ENCODE assay signal across 8 mouse cellular contexts in the genomic region with DNA sequence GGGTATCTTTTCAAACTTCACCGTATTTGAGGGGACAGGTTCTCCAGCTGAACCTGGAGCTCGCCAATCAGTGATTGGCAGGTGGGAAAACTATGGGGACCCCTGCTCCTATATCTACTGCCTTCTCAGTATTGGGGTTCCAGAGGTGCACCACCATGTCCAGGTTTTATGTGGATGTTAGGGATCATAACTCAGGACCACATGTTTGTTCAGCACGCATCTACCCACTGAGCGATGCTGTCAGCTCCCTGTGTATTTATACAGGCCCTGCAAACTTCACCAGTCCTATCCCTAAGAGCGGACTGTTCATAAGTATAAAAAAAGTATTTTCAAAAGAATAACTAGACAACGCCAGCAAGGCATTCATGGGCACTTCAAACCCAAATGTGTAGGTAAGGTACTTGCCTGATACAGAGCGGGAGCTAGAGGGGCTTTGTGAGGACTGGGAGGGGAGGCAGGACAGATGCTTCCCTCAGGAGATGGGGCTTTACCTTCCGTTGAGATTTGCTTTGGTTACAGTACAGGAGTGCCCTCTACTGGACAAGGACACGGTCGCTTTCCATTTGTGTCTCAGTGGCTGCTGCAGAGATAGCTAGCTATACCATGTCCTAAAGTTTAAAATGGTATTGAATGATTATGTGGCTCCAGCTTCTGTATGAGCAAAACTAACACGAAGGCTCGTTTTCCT. TPM values are rescaled to one million over a fixed set of nuclear protein-coding genes. Genes with fewer than 3 reads are reported as not detected.
A peak's percentile ranks its signal among the peaks of the same experiment; 100 is the strongest.
DNase-seq lines count a peak whose midpoint lies in the region; ATAC-seq and TF ChIP-seq lines count a peak whose summit lies in the region.

No protein-coding gene starts in this region.

- no peak for TF ChIP-seq POLR2A in heart, adult 2 months (IDR thresholded peaks at IDR 0.05; ENCODE audit: insufficient read depth, low read depth, low read length)

- H3K4me1 ChIP-seq in heart, adult 2 months (ENCODE audit: control insufficient read depth, insufficient read depth, low read length): no peaks in the 10 kb centered on the region
- no peaks in the 10 kb centered on the region for H3K4me1 ChIP-seq in heart, embryonic 10.5 days
- H3K4me1 ChIP-seq in ES-E14 (ENCODE audit: control insufficient read depth in 2 of 2, insufficient read depth in 2 of 2, low read length in 2 of 2, poor library complexity in 1 of 2): no peaks in the 10 kb centered on the region
- H3K4me1 ChIP-seq in hindbrain, embryonic 15.5 days (replicated peaks): no peaks in the 10 kb centered on the region

- H3K9ac ChIP-seq in heart, adult 2 months (ENCODE audit: low read depth, low read length): no peak overlapping the region
- no peak overlapping the region for H3K9ac ChIP-seq in ES-E14 (ENCODE audit: insufficient read depth, low read depth, low read length, poor library complexity, severe bottlenecking)
- no peak overlapping the region for H3K9ac ChIP-seq in hindbrain, embryonic 15.5 days

- no peak overlapping the region for H3K4me2 ChIP-seq in hindbrain, embryonic 15.5 days

- in situ Hi-C loops in ES-E14 (cut with MboI; ENCODE audit: low sequenced_read_pairs in 2 of 2, unreplicated experiment in 2 of 2): loop anchor here in 1 of 2 experiments (10.0 kb wide), 1 partner anchor 259 kb away; no protein-coding TSS in a partner anchor

- intact Hi-C loops in heart, adult 2 months (cut with DNase I): loop anchor here (2.0 kb wide), 1 partner anchor 255 kb away; no protein-coding TSS in a partner anchor
- intact Hi-C loops in left cerebral cortex, postnatal 4 days (cut with DNase I): loop anchor here (5.0 to 10.0 kb wide), 3 partner anchors 119 to 257 kb away; no protein-coding TSS in a partner anchor

- no peak overlapping the region for H3K27ac ChIP-seq in heart, adult 2 months
- H3K27ac ChIP-seq in heart, embryonic 10.5 days: no peak overlapping the region
- no peak overlapping the region for H3K27ac ChIP-seq in ES-E14 (ENCODE audit: insufficient read depth, low read depth, low read length, poor library complexity, severe bottlenecking)
- no peak overlapping the region for H3K27ac ChIP-seq in hindbrain, embryonic 15.5 days (replicated peaks)

- WGBS in heart, adult 2 months: 38% methylated on average over 12 of the region's 12 CpGs
- WGBS in heart, embryonic 10.5 days: 40% methylated on average over 12 of the region's 12 CpGs
- 43% methylated on average over 12 of the region's 12 CpGs for WGBS in hindbrain, embryonic 15.5 days

- no peaks in the 10 kb centered on the region for H3K79me2 ChIP-seq in heart, adult 2 months (replicated peaks; ENCODE audit: control insufficient read depth, insufficient read depth, low read length)

- no peak for DNase-seq in heart, adult 2 months
- no peak for DNase-seq in heart, embryonic 10.5 days (ENCODE audit: low spot score)
- DNase-seq in ES-E14 (ENCODE audit: low read depth, low spot score): peak; percentile 49
- DNase-seq in embryo, embryonic 11.5 days (ENCODE audit: low read depth, low spot score): peak; percentile 60
- peak; percentile 45 for DNase-seq in left cerebral cortex, postnatal 4 days
- peak; percentile 53 for DNase-seq in neural tube, embryonic 10.5 days (ENCODE audit: extremely low spot score, low spot score)
- DNase-seq in yolk sac, embryonic 10.5 days (ENCODE audit: low spot score): peak; percentile 51

- no peak overlapping the region for H3K4me3 ChIP-seq in heart, adult 2 months
- no peak overlapping the region for H3K4me3 ChIP-seq in heart, embryonic 10.5 days
- no peak overlapping the region for H3K4me3 ChIP-seq in ES-E14 (ENCODE audit: insufficient read depth in 1 of 2, low read depth in 1 of 2, low read length in 2 of 2, poor library complexity in 1 of 2, severe bottlenecking in 1 of 2)
- no peak overlapping the region for H3K4me3 ChIP-seq in hindbrain, embryonic 15.5 days

- no peaks in the 10 kb centered on the region for H3K27me3 ChIP-seq in heart, adult 2 months (ENCODE audit: control insufficient read depth, insufficient read depth, low read length)
- no peaks in the 10 kb centered on the region for H3K27me3 ChIP-seq in heart, embryonic 10.5 days (ENCODE audit: insufficient read depth, poor library complexity, severe bottlenecking)
- H3K27me3 ChIP-seq in hindbrain, embryonic 15.5 days: no peaks in the 10 kb centered on the region

- TF ChIP-seq CTCF in heart, adult 2 months (IDR thresholded peaks at IDR 0.05): peak; percentile 86

- TF ChIP-seq EP300 in heart, adult 2 months (IDR thresholded peaks at IDR 0.05; ENCODE audit: insufficient read depth, low read depth, low read length): no peak

- ATAC-seq in hindbrain, embryonic 15.5 days (ENCODE audit: low FRiP score, low read depth): peak; percentile 54; the same call in 1 of the 2 replicates

- H3K9me3 ChIP-seq in heart, embryonic 10.5 days: no peaks in the 10 kb centered on the region
- H3K9me3 ChIP-seq in ES-E14 (ENCODE audit: control insufficient read depth, insufficient read depth, low read depth, low read length): no peaks in the 10 kb centered on the region
- H3K9me3 ChIP-seq in hindbrain, embryonic 15.5 days: no peaks in the 10 kb centered on the region

- no peaks in the 10 kb centered on the region for H3K36me3 ChIP-seq in heart, adult 2 months (ENCODE audit: control insufficient read depth, insufficient read depth, low read length)
- no peaks in the 10 kb centered on the region for H3K36me3 ChIP-seq in heart, embryonic 10.5 days
- no peaks in the 10 kb centered on the region for H3K36me3 ChIP-seq in ES-E14 (ENCODE audit: control insufficient read depth, insufficient read depth, low read length, poor library complexity, severe bottlenecking)
- H3K36me3 ChIP-seq in hindbrain, embryonic 15.5 days: no peaks in the 10 kb centered on the region

TF ChIP-seq in ES-E14, 5 proteins besides CTCF, POLR2A, EP300 and RAD21:
- TF ChIP-seq ZC3H11A (IDR thresholded peaks at IDR 0.05; ENCODE audit: borderline replicate concordance, low read depth, low read length) (peak; percentile 88), HCFC1 (IDR thresholded peaks at IDR 0.05; ENCODE audit: borderline replicate concordance, insufficient read depth, low read length) (no peak)
TF ChIP-seq in ES-E14: peak in this region for 1.

RNA-seq across cellular contexts. Expression of a gene that starts 9.0 kb away (rescaled TPM):
- total RNA-seq in heart, adult 2 months (2021): not detected
- not detected in 2 replicates for polyA plus RNA-seq in heart, adult 2 months (2012; rRNA removed)
- 0.41 TPM in 1 of 2 replicates, not detected in the other for polyA plus RNA-seq in heart, embryonic 10.5 days (2016; fragmentation: Nextera tagmentation; extraction: Ambion mirVana)
- total RNA-seq in ES-E14 (2012; rRNA removed): not detected in 2 replicates
- polyA plus RNA-seq in hindbrain, embryonic 15.5 days (2015; fragmentation: Nextera tagmentation; extraction: Ambion mirVana): 0.72 TPM in 1 of 2 replicates, not detected in the other
- not detected for total RNA-seq in left cerebral cortex, postnatal 4 days (2021)

RNA-seq across cellular contexts. Expression of a gene that starts 15.3 kb away (rescaled TPM):
- total RNA-seq in heart, adult 2 months (2021): not detected
- polyA plus RNA-seq in heart, adult 2 months (2012; rRNA removed): not detected in 2 replicates
- polyA plus RNA-seq in heart, embryonic 10.5 days (2016; fragmentation: Nextera tagmentation; extraction: Ambion mirVana): not detected in 2 replicates
- not detected in 2 replicates for total RNA-seq in ES-E14 (2012; rRNA removed)
- not detected in 2 replicates for polyA plus RNA-seq in hindbrain, embryonic 15.5 days (2015; fragmentation: Nextera tagmentation; extraction: Ambion mirVana)
- not detected for total RNA-seq in left cerebral cortex, postnatal 4 days (2021)

RNA-seq across cellular contexts. Expression of a gene that starts 20.1 kb away (rescaled TPM):
- total RNA-seq in heart, adult 2 months (2021): 100 to 1,000 TPM in 1 of 2 experiments, 10 to 100 TPM in 1; 90.7 to 100 TPM
- polyA plus RNA-seq in heart, adult 2 months (2012; rRNA removed): 33.7 and 47.7 TPM in 2 replicates
- polyA plus RNA-seq in heart, embryonic 10.5 days (2016; fragmentation: Nextera tagmentation; extraction: Ambion mirVana): 123 and 136 TPM in 2 replicates
- 49.2 and 65.0 TPM in 2 replicates for total RNA-seq in ES-E14 (2012; rRNA removed)
- polyA plus RNA-seq in hindbrain, embryonic 15.5 days (2015; fragmentation: Nextera tagmentation; extraction: Ambion mirVana): 85.4 and 89.1 TPM in 2 replicates
- 10 to 100 TPM; 35.7 to 38.0 TPM for total RNA-seq in left cerebral cortex, postnatal 4 days (2021)

Comparison
In these comparisons a context has a peak if more than half of its experiments do, and no peak if none do; other contexts are left out.
1. DNase-seq: peak in ES-E14 (single experiment), embryo, embryonic 11.5 days (single experiment), left cerebral cortex, postnatal 4 days (single experiment), neural tube, embryonic 10.5 days (single experiment) and yolk sac, embryonic 10.5 days (single experiment); none in heart, adult 2 months (0 of 2) and heart, embryonic 10.5 days (single experiment).